Mouse (Mus musculus) heart, adult 2 months (tissue): ENCODE measurements around the gene Chrna4. TPM values are rescaled to one million over a fixed set of nuclear protein-coding genes. Genes with fewer than 3 reads are reported as not detected.
A peak's percentile ranks its signal among the peaks of the same experiment; 100 is the strongest.

ENCODE experiments used
- DNase-seq, 2 experiments: peaks; one replicate each; pipeline ENCODE4 v3.0.0; 2021
- H3K27ac ChIP-seq: fragments of 200-600 bp; 2 replicates; pipeline ENCODE4 v1.8.1; 2022
- H3K27me3 ChIP-seq: fragments of 200-500 bp; 2 replicates; pipeline ENCODE4 v1.6.1; 2012; ENCODE audit warnings: mild to moderate bottlenecking, low read length, inconsistent platforms, mixed read lengths; ENCODE audit not compliant: control insufficient read depth, insufficient read depth
- H3K36me3 ChIP-seq: fragments of 200-500 bp; 2 replicates; pipeline ENCODE4 v1.6.1; 2012; ENCODE audit warnings: low read length, inconsistent platforms; ENCODE audit not compliant: control insufficient read depth, insufficient read depth
- H3K4me1 ChIP-seq: fragments of 200-500 bp; 2 replicates; pipeline ENCODE4 v1.6.1; 2011; ENCODE audit warnings: low read length; ENCODE audit not compliant: control insufficient read depth, insufficient read depth
- H3K4me3 ChIP-seq: fragments of 200-600 bp; 2 replicates; pipeline ENCODE4 v1.8.1; 2022
- H3K79me2 ChIP-seq: fragments of 200-500 bp; replicated peaks from 2 replicates; pipeline ENCODE4 v1.6.1; 2012; ENCODE audit warnings: mild to moderate bottlenecking, inconsistent platforms, low read length, moderate library complexity, mixed read lengths; ENCODE audit not compliant: control insufficient read depth, insufficient read depth
- H3K9ac ChIP-seq: fragments of 200-500 bp; 2 replicates; pipeline ENCODE4 v1.6.1; 2012; ENCODE audit warnings: low read depth, mild to moderate bottlenecking, control low read depth, inconsistent platforms, low read length, mixed read lengths
- CTCF ChIP-seq: fragments of 200-600 bp; IDR thresholded peaks from 2 replicates; pipeline ENCODE4 v1.8.1; 2022; ENCODE audit warnings: antibody characterized with exemption, mild to moderate bottlenecking, moderate library complexity
- EP300 ChIP-seq: fragments of 200-500 bp; IDR thresholded peaks from 2 replicates; pipeline ENCODE4 v1.6.1; 2011; ENCODE audit warnings: low read depth, low read length, control low read depth; ENCODE audit not compliant: insufficient read depth
- POLR2A ChIP-seq: fragments of 200-500 bp; IDR thresholded peaks from 2 replicates; pipeline ENCODE4 v1.6.1; 2011; ENCODE audit warnings: mild to moderate bottlenecking, low read depth, low read length, control low read depth; ENCODE audit not compliant: insufficient read depth
- WGBS: fragments of 180-500 bp; shearing (Covaris S2); methylation state at CpG from one replicate; pipeline ENCODE4 v1.1.7; 2018; 5-methylcytosine and 5-hydroxymethylcytosine counted together
- intact Hi-C: fragments of 180-260 bp; cut with DNase I; formaldehyde crosslinking; loops from one replicate; pipeline ENCODE4 v1.15.1; 2025
- polyA plus RNA-seq: library from polyadenylated mRNA; depleted of rRNA; stranded (reverse); fragments of >200 nt; gene quantifications from 2 replicates; pipeline ENCODE4 v1.2.3, GENCODE M21; 2012
- total RNA-seq, 2 experiments: library from RNA; stranded (reverse); gene quantifications; 2 replicates each; pipeline ENCODE4 v1.2.3; 2021

Chrna4 gene
- total and polyA plus RNA-seq, 3 experiments = not detected

- no peak for DNase-seq
- TF ChIP-seq POLR2A (no peak), CTCF (no peak), EP300 (no peak)
- Histone ChIP-seq H3K4me3 (no peak overlapping the region), H3K9ac (no peak overlapping the region), H3K79me2 (no peaks in the 10 kb centered on the region), H3K4me1 (no peaks in the 10 kb centered on the region), H3K27ac (no peak overlapping the region), H3K27me3 (peaks cover 9% of the 10 kb centered on the region), H3K36me3 (no peaks in the 10 kb centered on the region)
- WGBS = 43% methylated on average over 3 of the region's 3 CpGs
- intact Hi-C loops = no loop called here
These were observed 655 bp upstream of the Chrna4 start for GRCm38 (mm10) chr2:181044001-181044400.

GRCm38 (mm10) chr2:181042376-181042775, 970 bp downstream of the Chrna4 start:
- no peak overlapping the region for H3K4me3 ChIP-seq
- H3K79me2 ChIP-seq = no peaks in the 10 kb centered on the region
- no peak for DNase-seq
- H3K27me3 ChIP-seq = peaks cover 17% of the 10 kb centered on the region
- intact Hi-C loops = no loop called here
- H3K4me1 ChIP-seq = no peaks in the 10 kb centered on the region
- no peak overlapping the region for H3K27ac ChIP-seq
- TF ChIP-seq EP300 = no peak
- TF ChIP-seq POLR2A = no peak
- TF ChIP-seq CTCF = no peak
- no peak overlapping the region for H3K9ac ChIP-seq
- H3K36me3 ChIP-seq = no peaks in the 10 kb centered on the region

- Histone ChIP-seq H3K27me3 (peaks cover 17% of the 10 kb centered on the region), H3K9ac (no peak overlapping the region), H3K36me3 (no peaks in the 10 kb centered on the region), H3K79me2 (no peaks in the 10 kb centered on the region), H3K4me3 (no peak overlapping the region), H3K27ac (no peak overlapping the region), H3K4me1 (no peaks in the 10 kb centered on the region)
- 26% methylated on average over 7 of the region's 7 CpGs for WGBS
- TF ChIP-seq CTCF (no peak), POLR2A (no peak), EP300 (no peak)
- intact Hi-C loops = no loop called here
- no peak for DNase-seq
These were observed 1.4 kb downstream of the Chrna4 start for GRCm38 (mm10) chr2:181041941-181042340.

- Histone ChIP-seq H3K9ac (no peak overlapping the region; the same call in 1 of the 2 replicates), H3K36me3 (no peaks in the 10 kb centered on the region), H3K4me3 (no peak overlapping the region), H3K4me1 (no peaks in the 10 kb centered on the region), H3K27ac (no peak overlapping the region), H3K27me3 (peaks cover 17% of the 10 kb centered on the region), H3K79me2 (no peaks in the 10 kb centered on the region)
- DNase-seq = no peak
- TF ChIP-seq POLR2A = no peak
- TF ChIP-seq CTCF = no peak
- no peak for TF ChIP-seq EP300
- WGBS = 3% methylated on average over 16 of the region's 16 CpGs
- intact Hi-C loops = no loop called here
These were observed 4.0 kb downstream of the Chrna4 start for GRCm38 (mm10) chr2:181039356-181039680.

GRCm38 (mm10) chr2:181038644-181039355, 4.5 kb downstream of the Chrna4 start:
- Histone ChIP-seq H3K79me2 (no peaks in the 10 kb centered on the region), H3K27ac (no peak overlapping the region), H3K4me1 (no peaks in the 10 kb centered on the region), H3K9ac (peak overlapping the region; percentile 33; the same call in 1 of the 2 replicates), H3K27me3 (peaks cover 17% of the 10 kb centered on the region), H3K4me3 (peak overlapping the region; percentile 37), H3K36me3 (no peaks in the 10 kb centered on the region)
- 2% methylated on average over 61 of the region's 63 CpGs for WGBS
- intact Hi-C loops = no loop called here
- DNase-seq = peak in 1 of 2 experiments; percentile 26
- no peak for TF ChIP-seq EP300
- no peak for TF ChIP-seq CTCF
- no peak for TF ChIP-seq POLR2A

GRCm38 (mm10) chr2:181036561-181036960, 6.8 kb downstream of the Chrna4 start:
- Histone ChIP-seq H3K79me2 (no peaks in the 10 kb centered on the region), H3K27ac (no peak overlapping the region), H3K27me3 (peaks cover 17% of the 10 kb centered on the region), H3K36me3 (no peaks in the 10 kb centered on the region), H3K4me3 (no peak overlapping the region), H3K4me1 (no peaks in the 10 kb centered on the region), H3K9ac (no peak overlapping the region)
- intact Hi-C loops = no loop called here
- DNase-seq = no peak
- 56% methylated on average over 6 of the region's 6 CpGs for WGBS
- TF ChIP-seq POLR2A = no peak
- no peak for TF ChIP-seq EP300
- TF ChIP-seq CTCF = no peak
